Comparison of ENCODE assay signal across 27 mouse cellular contexts in genomic region chr6:84062541-84062940, GRCm38 (mm10). TPM values are rescaled to one million over a fixed set of nuclear protein-coding genes. Genes with fewer than 3 reads are reported as not detected.
"Had no signal": no experiment of that assay in that cellular context is flagged by ENCODE, and none has a peak within 500 bp of the region (broad histone marks: within the 10 kb centered on the region; RNA-seq: fewer than 3 reads in every experiment).

No protein-coding gene starts in this region.

- H3K4me3 ChIP-seq: gastrocnemius, adult 2 months; heart, embryonic 10.5 days; heart, embryonic 12.5 days; hindbrain, embryonic 10.5 days; hindbrain, embryonic 12.5 days; hindbrain, embryonic 15.5 days; kidney, embryonic 15.5 days; left cerebral cortex, adult 2 months; limb, embryonic 13.5 days; limb, embryonic 15.5 days; liver, embryonic 12.5 days had no signal

- H3K27me3 ChIP-seq: heart, embryonic 12.5 days; hindbrain, embryonic 12.5 days; hindbrain, embryonic 15.5 days; kidney, embryonic 15.5 days; limb, embryonic 15.5 days; liver, embryonic 12.5 days had no signal

- DNase-seq: gastrocnemius, postnatal 10 days; gastrocnemius, postnatal 25 days; heart, adult 18-20 months; heart, postnatal 10 days; heart, postnatal 4 days; kidney, adult 11 months; kidney, adult 2 months; kidney, adult 9 months; kidney, postnatal 14 days; kidney, postnatal 36 days; layer of hippocampus, adult 9-11 months; left cerebral cortex, postnatal 4 days had no signal

- H3K27ac ChIP-seq: gastrocnemius, adult 2 months; heart, embryonic 10.5 days; hindbrain, embryonic 10.5 days; hindbrain, embryonic 12.5 days; hindbrain, embryonic 15.5 days; hindbrain, postnatal 0 days; kidney, embryonic 15.5 days; kidney, postnatal 0 days; left cerebral cortex, adult 2 months; limb, embryonic 13.5 days; limb, embryonic 15.5 days; liver, embryonic 12.5 days had no signal

- H3K4me2 ChIP-seq: heart, embryonic 12.5 days; hindbrain, embryonic 12.5 days; hindbrain, embryonic 15.5 days; kidney, embryonic 15.5 days; limb, embryonic 13.5 days; limb, embryonic 15.5 days; liver, embryonic 12.5 days had no signal

- H3K36me3 ChIP-seq: hindbrain, embryonic 10.5 days; hindbrain, embryonic 12.5 days; hindbrain, embryonic 15.5 days; kidney, embryonic 15.5 days; limb, embryonic 13.5 days; limb, embryonic 15.5 days; liver, embryonic 12.5 days had no signal

- H3K4me1 ChIP-seq: hindbrain, embryonic 10.5 days; hindbrain, embryonic 15.5 days; kidney, embryonic 15.5 days; limb, embryonic 15.5 days; liver, embryonic 12.5 days had no signal

- ATAC-seq: hindbrain, postnatal 0 days; intestine, embryonic 16.5 days; liver, embryonic 12.5 days had no signal

- H3K9ac ChIP-seq: heart, embryonic 12.5 days; hindbrain, embryonic 12.5 days; hindbrain, embryonic 15.5 days; kidney, embryonic 15.5 days; limb, embryonic 13.5 days; limb, embryonic 15.5 days; liver, embryonic 12.5 days had no signal

- H3K9me3 ChIP-seq: heart, embryonic 10.5 days; heart, embryonic 12.5 days; hindbrain, embryonic 10.5 days; hindbrain, embryonic 12.5 days; hindbrain, embryonic 15.5 days; kidney, embryonic 15.5 days; limb, embryonic 13.5 days; limb, embryonic 15.5 days; liver, embryonic 12.5 days had no signal

RNA-seq across cellular contexts. Expression of gene Dysf, which starts 54.2 kb away (rescaled TPM):
- total RNA-seq: granulocyte monocyte progenitor cell, adult 5-6 weeks had no signal
